Mouse (Mus musculus) c-Kit-positive CD71-positive TER-119-negative erythroid progenitor cells, embryonic 14.5 days (primary cell): ENCODE measurements at regions not wholly inside any gene's neighbourhood (a gene's known extent, or its start where the extent isn't known, plus 50 kb on each side); places are given as distances from the start of the nearest gene placed in this dataset.
A peak's percentile ranks its signal among the peaks of the same experiment; 100 is the strongest.

Experiments used
- DNase-seq: peaks from one replicate; pipeline ENCODE4 v3.0.0-alpha.2; 2013; ENCODE audit warnings: low read depth

GRCm38 (mm10) chrX:51913247-51913646 lies 59.3 kb downstream of the 1700080O16Rik start:
- peak; percentile 9 for DNase-seq

- no peak for DNase-seq
Measured at GRCm38 (mm10) chrX:51911566-51911965, 61.0 kb downstream of the 1700080O16Rik start.

GRCm38 (mm10) chrX:51910576-51910975 lies 62.0 kb downstream of the 1700080O16Rik start:
- DNase-seq: no peak

- DNase-seq: no peak
Measured at GRCm38 (mm10) chrX:51898445-51898844, 74.1 kb downstream of the 1700080O16Rik start.

- DNase-seq: no peak
Measured at GRCm38 (mm10) chrX:51897059-51897458, 75.5 kb downstream of the 1700080O16Rik start.

- peak; percentile 4 for DNase-seq
Measured at GRCm38 (mm10) chrX:51895646-51896190, 76.9 kb downstream of the 1700080O16Rik start.

GRCm38 (mm10) chrX:51892716-51893115 lies 79.9 kb downstream of the 1700080O16Rik start:
- no peak for DNase-seq

- DNase-seq: no peak
Measured at GRCm38 (mm10) chrX:51886129-51886528, 85.1 kb upstream of the Usp26 start.
